Mouse (Mus musculus) forebrain, embryonic 16.5 days (tissue): Measurements from ENCODE around the gene Gnb2. TPM values are rescaled to one million over a fixed set of nuclear protein-coding genes. Genes with fewer than 3 reads are reported as not detected.
A peak's percentile ranks its signal among the peaks of the same experiment; 100 is the strongest.

ENCODE experiments used
- ATAC-seq: fragments of 200-750 bp; cut with Nextera tagmentation; 2 replicates; pipeline ENCODE4 v1.8.0; 2017; ENCODE audit warnings: mild to moderate bottlenecking, moderate library complexity
- H3K27ac ChIP-seq: fragments of 300-500 bp; sonication (generic); 2 replicates; pipeline ENCODE4 v1.5.1; 2014; ENCODE audit warnings: low read length, control low read depth
- H3K27me3 ChIP-seq: fragments of 300-500 bp; sonication (generic); replicated peaks from 2 replicates; pipeline ENCODE4 v1.6.1; 2014; ENCODE audit warnings: low read length; ENCODE audit not compliant: control insufficient read depth, insufficient read depth
- H3K36me3 ChIP-seq: fragments of 300-500 bp; sonication (generic); 2 replicates; pipeline ENCODE4 v1.6.1; 2014; ENCODE audit not compliant: control insufficient read depth, insufficient read depth
- H3K4me1 ChIP-seq: fragments of 300-500 bp; sonication (generic); replicated peaks from 2 replicates; pipeline ENCODE4 v1.6.1; 2014; ENCODE audit warnings: low read length; ENCODE audit not compliant: control insufficient read depth, insufficient read depth
- H3K4me2 ChIP-seq: fragments of 300-500 bp; sonication (generic); 2 replicates; pipeline ENCODE4 v1.6.1; 2014; ENCODE audit warnings: mild to moderate bottlenecking, low read length, control low read depth
- H3K4me3 ChIP-seq: fragments of 300-500 bp; sonication (generic); replicated peaks from 2 replicates; pipeline ENCODE4 v1.5.1; 2014; ENCODE audit warnings: mild to moderate bottlenecking, low read length, control low read depth
- H3K9ac ChIP-seq: fragments of 300-500 bp; sonication (generic); replicated peaks from 2 replicates; pipeline ENCODE4 v1.6.1; 2014; ENCODE audit warnings: low read depth, low read length, control low read depth
- H3K9me3 ChIP-seq: fragments of 300-500 bp; sonication (generic); 2 replicates; pipeline ENCODE4 v1.6.1; 2016; ENCODE audit warnings: low read length; ENCODE audit not compliant: control insufficient read depth
- WGBS: fragments of 180-500 bp; shearing (Covaris S2); extraction: QIAGEN DNeasy Blood & Tissue Kit; methylation state at CpG from one replicate; pipeline ENCODE4 v1.1.7; 2014; 5-methylcytosine and 5-hydroxymethylcytosine counted together
- polyA plus RNA-seq: library from polyadenylated mRNA; unstranded; fragments of >200 nt; fragmentation: Nextera tagmentation; extraction: Ambion mirVana; gene quantifications from 2 replicates; pipeline ENCODE4 v1.2.1, GENCODE M21; 2015

Gnb2 gene
- polyA plus RNA-seq, 1 experiment from 2014 or later, result 517 TPM

GRCm38 (mm10) chr5:137568223-137568798 lies 35.0 kb upstream of the Gnb2 start:
- H3K27ac ChIP-seq, result no peak overlapping the region
- H3K27me3 ChIP-seq, result no peaks in the 10 kb centered on the region
- ATAC-seq, result no peak
- no peaks in the 10 kb centered on the region for H3K4me1 ChIP-seq
- H3K9ac ChIP-seq, result no peak overlapping the region
- WGBS, result 89% methylated on average over 8 of the region's 8 CpGs
- H3K36me3 ChIP-seq, result peaks cover 6% of the 10 kb centered on the region
- no peaks in the 10 kb centered on the region for H3K9me3 ChIP-seq
- H3K4me2 ChIP-seq, result no peak overlapping the region
- no peak overlapping the region for H3K4me3 ChIP-seq

GRCm38 (mm10) chr5:137566416-137566815 lies 33.1 kb upstream of the Gnb2 start:
- Histone ChIP-seq H3K4me2 (no peak overlapping the region), H3K27me3 (no peaks in the 10 kb centered on the region), H3K9me3 (no peaks in the 10 kb centered on the region), H3K27ac (no peak overlapping the region), H3K4me3 (no peak overlapping the region), H3K4me1 (no peaks in the 10 kb centered on the region; the same call in 1 of the 2 replicates), H3K9ac (no peak overlapping the region), H3K36me3 (peaks cover 6% of the 10 kb centered on the region)
- ATAC-seq, result no peak
- WGBS, result 94% methylated on average over 5 of the region's 5 CpGs

- H3K9ac ChIP-seq, result no peak overlapping the region
- H3K27ac ChIP-seq, result no peak overlapping the region
- WGBS, result 74% methylated on average over 6 of the region's 6 CpGs
- H3K27me3 ChIP-seq, result no peaks in the 10 kb centered on the region
- H3K4me1 ChIP-seq, result no peaks in the 10 kb centered on the region; the same call in 1 of the 2 replicates
- H3K4me3 ChIP-seq, result no peak overlapping the region
- no peaks in the 10 kb centered on the region for H3K9me3 ChIP-seq
- no peak for ATAC-seq
- no peak overlapping the region for H3K4me2 ChIP-seq
- peaks cover 6% of the 10 kb centered on the region for H3K36me3 ChIP-seq
Observed at GRCm38 (mm10) chr5:137565744-137566143, 32.4 kb upstream of the Gnb2 start.

GRCm38 (mm10) chr5:137562965-137563364 lies 29.7 kb upstream of the Gnb2 start:
- H3K4me3 ChIP-seq, result no peak overlapping the region
- no peak overlapping the region for H3K27ac ChIP-seq
- no peak overlapping the region for H3K9ac ChIP-seq
- H3K9me3 ChIP-seq, result no peaks in the 10 kb centered on the region
- WGBS, result 76% methylated on average over 10 of the region's 10 CpGs
- H3K27me3 ChIP-seq, result no peaks in the 10 kb centered on the region
- no peak for ATAC-seq
- no peaks in the 10 kb centered on the region; the same call in 1 of the 2 replicates for H3K4me1 ChIP-seq
- no peak overlapping the region for H3K4me2 ChIP-seq
- H3K36me3 ChIP-seq, result peaks cover 6% of the 10 kb centered on the region

GRCm38 (mm10) chr5:137561556-137561955 lies 28.2 kb upstream of the Gnb2 start:
- Histone ChIP-seq H3K9ac (no peak overlapping the region), H3K4me1 (no peaks in the 10 kb centered on the region; the same call in 1 of the 2 replicates), H3K27me3 (no peaks in the 10 kb centered on the region), H3K27ac (no peak overlapping the region), H3K4me3 (no peak overlapping the region), H3K36me3 (peaks cover 4% of the 10 kb centered on the region), H3K4me2 (no peak overlapping the region), H3K9me3 (no peaks in the 10 kb centered on the region)
- 40% methylated on average over 6 of the region's 6 CpGs for WGBS
- no peak for ATAC-seq

- Histone ChIP-seq H3K9ac (peak overlapping the region; percentile 71), H3K36me3 (no peaks in the 10 kb centered on the region), H3K4me2 (peak overlapping the region; percentile 51), H3K9me3 (no peaks in the 10 kb centered on the region), H3K4me3 (peak overlapping the region; percentile 61), H3K27ac (peak overlapping the region; percentile 64), H3K4me1 (peaks cover 8% of the 10 kb centered on the region), H3K27me3 (no peaks in the 10 kb centered on the region)
- WGBS, result 46% methylated on average over 11 of the region's 11 CpGs
- no peak; the same call in 1 of the 2 replicates for ATAC-seq
Observed at GRCm38 (mm10) chr5:137553898-137554297, 20.6 kb upstream of the Gnb2 start.

- 0% methylated on average over 31 of the region's 37 CpGs for WGBS
- Histone ChIP-seq H3K36me3 (no peaks in the 10 kb centered on the region), H3K9me3 (no peaks in the 10 kb centered on the region), H3K4me2 (peak within 1 kb of the TSS; percentile 51), H3K4me3 (peak within 1 kb of the TSS; percentile 61), H3K4me1 (peaks cover 8% of the 10 kb centered on the region), H3K9ac (peak within 1 kb of the TSS; percentile 71), H3K27me3 (no peaks in the 10 kb centered on the region), H3K27ac (peak within 1 kb of the TSS; percentile 64)
- ATAC-seq, result peak; percentile 98
Observed at GRCm38 (mm10) chr5:137553411-137553837, 20.1 kb upstream of the Gnb2 start, which contains the start of gene Actl6b. TSS of gene Actl6b (plus strand) at chr5:137553517.

- ATAC-seq, result peak; percentile 36; the same call in 1 of the 2 replicates
- Histone ChIP-seq H3K27me3 (no peaks in the 10 kb centered on the region), H3K27ac (peak overlapping the region; percentile 64), H3K4me1 (peaks cover 8% of the 10 kb centered on the region), H3K4me3 (peak overlapping the region; percentile 61), H3K4me2 (peak overlapping the region; percentile 51), H3K9ac (peak overlapping the region; percentile 71), H3K36me3 (no peaks in the 10 kb centered on the region), H3K9me3 (no peaks in the 10 kb centered on the region)
- WGBS, result 24% methylated on average over 6 of the region's 6 CpGs
Observed at GRCm38 (mm10) chr5:137553000-137553399, 19.7 kb upstream of the Gnb2 start.

GRCm38 (mm10) chr5:137551119-137551518 lies 17.8 kb upstream of the Gnb2 start:
- 75% methylated on average over 5 of the region's 5 CpGs for WGBS

More at GRCm38 (mm10) chr5:137551119-137551518, 17.8 kb upstream of the Gnb2 start:
- Histone ChIP-seq H3K9ac (no peak overlapping the region), H3K9me3 (no peaks in the 10 kb centered on the region), H3K4me3 (no peak overlapping the region), H3K36me3 (no peaks in the 10 kb centered on the region), H3K4me2 (no peak overlapping the region), H3K27me3 (no peaks in the 10 kb centered on the region), H3K4me1 (peaks cover 8% of the 10 kb centered on the region), H3K27ac (no peak overlapping the region)
- ATAC-seq, result no peak
